Mouse (Mus musculus) spleen, postnatal 10 days (tissue): ENCODE measurements around the gene Dmgdh.

ENCODE experiments used
- DNase-seq, 2 experiments: peaks; one replicate each; pipeline ENCODE4 v3.0.0; 2021 to 2022; ENCODE audit warnings: low spot score in 2 of 2

Dmgdh gene

DNA sequence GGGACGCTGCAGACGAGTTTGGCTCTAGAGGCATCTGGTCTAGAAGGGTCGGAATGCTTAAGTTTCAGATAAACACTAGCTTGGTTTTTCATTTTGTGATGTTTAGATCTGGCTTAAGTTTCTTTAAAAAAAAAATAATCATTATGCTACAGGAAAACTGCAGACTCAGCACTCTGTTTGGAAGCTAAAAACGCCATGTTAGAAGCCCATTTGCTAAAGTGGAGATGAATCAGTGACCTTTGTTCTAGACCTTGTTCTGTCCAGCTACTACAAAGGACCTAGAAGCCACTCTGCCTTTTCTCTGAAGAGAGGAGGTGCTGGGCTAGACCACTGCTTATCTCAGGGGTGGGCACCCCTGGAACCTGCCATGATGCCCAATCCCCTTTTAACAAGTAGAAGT, 36.1 kb downstream of the Dmgdh start:
- no peak for DNase-seq

DNA sequence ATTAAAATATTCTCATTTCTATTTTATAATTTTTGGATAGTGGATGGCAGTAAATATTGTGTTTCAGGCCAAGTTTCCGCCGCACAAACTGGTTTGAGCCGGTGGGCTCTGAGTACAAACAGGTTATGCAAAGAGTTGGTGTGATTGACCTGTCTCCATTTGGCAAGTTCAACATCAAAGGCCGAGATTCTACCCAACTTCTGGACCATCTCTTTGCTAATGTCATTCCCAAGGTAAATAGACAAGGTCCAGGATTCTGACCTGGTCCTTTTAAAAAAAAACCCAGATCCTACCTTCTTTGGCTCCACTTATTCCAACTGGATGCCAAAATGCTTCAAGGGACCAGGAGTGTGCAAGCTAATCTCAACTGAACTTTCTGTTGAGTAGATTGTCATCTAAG, 37.0 kb downstream of the Dmgdh start:
- DNase-seq = no peak

DNA sequence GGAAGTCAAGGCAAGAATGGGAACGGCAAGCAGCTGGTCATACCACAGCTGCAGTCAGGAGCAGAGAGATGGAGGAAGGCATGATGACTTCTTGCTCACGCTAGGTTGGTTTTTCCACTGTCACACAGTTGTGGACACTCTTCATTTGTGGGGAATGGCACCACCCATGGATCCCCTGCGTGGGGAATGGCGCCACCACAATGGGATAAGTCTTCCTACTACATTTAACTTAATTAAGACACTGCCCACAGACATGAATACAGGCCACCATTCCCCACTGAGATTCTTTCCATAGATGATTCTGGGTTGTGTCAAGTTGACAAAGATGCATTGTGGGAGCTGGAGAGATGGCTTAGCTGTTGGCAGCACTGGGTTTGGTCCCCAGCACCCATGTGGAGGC, 38.1 kb downstream of the Dmgdh start:
- DNase-seq = no peak

DNA sequence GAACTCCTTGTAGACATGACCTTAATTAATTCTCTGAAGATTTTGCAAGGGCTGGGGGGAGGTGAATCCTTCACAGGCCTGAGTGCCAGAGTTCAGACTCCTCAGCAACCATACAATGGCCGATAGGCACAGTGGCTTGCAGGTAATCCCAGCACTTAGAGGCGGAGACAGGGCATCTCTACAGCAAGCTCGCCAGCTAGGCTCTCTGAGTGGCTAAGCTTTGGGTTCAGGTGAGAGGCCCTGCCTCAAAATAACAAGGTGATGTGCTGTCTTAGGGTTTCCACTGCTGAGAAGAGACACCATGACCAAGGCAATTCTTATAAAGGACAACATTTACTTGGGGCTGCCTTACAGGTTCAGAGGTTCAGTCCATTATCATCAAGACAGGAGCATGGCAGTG, 39.6 kb downstream of the Dmgdh start:
- no peak for DNase-seq

DNA sequence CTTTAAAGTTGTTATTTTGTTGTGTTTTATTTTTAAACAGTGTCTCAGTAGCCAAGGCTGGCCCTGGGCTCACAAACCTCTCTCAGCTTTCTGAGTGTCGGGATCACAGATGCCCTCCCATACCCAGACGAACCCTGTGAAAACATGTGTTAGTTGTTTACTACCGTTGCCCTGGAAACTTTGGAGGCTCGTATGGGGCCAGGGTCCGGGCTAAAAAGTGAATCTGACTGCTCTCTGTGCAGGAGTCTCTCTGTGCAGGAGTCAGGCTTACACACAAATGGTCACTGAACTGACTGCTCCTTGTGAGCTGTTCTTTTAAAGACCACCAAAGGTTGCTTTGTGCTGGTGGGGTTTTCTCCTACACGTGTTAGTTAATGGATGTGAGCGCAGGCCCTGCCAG, 42.9 kb downstream of the Dmgdh start:
- DNase-seq = no peak

DNA sequence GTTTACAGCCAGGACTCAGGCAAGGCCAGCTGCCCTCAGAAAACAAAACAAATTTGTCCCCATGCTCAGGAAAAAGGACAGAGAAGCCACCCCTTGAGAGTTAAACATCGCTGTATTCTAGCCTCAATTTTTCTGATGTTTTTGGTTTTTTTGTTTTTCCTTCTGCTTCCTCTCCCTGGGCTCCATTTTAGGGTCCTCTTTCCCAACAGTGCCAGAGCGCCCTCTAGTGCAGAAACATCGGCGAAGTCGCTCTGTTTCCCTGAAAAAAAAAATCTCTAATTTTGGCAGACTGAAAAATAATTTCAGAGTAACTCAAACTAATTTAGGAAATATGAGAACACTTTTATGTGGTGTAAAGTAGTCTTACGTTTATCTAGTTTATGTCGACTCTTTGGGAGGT, 44.7 kb downstream of the Dmgdh start:
- peak; percentile 15 to 72 for DNase-seq

DNA sequence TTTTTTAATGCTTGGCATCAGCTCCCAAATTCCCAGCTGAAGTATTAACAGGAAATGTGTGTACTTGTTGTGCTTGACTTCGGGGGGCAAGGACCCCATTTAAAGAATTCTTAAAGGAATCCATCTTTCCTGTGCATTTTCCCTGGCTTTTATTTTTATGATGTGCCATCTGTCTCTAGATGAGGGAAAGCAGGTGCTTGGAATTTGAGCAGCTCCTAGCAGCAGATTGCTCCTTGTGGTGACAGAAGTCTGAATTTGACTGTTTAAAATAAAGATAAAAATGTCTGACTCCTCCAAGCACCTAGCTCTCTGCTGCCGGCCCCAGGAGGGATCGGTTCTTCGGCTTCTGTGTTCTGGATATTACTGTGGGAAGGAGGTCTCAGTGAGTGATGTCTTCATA, 47.7 kb downstream of the Dmgdh start:
- no peak for DNase-seq

DNA sequence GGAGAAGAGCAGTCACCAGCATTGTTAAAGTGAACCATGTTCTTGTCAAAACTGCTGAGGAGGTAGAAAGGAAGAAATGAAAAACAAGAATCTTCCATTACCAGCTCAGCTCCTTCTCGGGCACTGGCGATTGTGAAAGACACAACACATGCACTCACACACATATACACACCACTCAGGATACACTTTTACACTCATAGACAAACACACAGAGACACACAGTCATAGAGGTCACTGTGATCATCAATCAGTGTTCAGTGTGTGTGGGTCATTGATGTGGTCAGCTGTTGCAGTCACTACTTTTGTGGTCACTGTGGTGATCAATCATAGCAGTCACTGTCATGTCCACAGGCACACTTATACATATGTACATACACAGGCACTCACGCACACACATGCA, 49.2 kb downstream of the Dmgdh start:
- no peak for DNase-seq

DNA sequence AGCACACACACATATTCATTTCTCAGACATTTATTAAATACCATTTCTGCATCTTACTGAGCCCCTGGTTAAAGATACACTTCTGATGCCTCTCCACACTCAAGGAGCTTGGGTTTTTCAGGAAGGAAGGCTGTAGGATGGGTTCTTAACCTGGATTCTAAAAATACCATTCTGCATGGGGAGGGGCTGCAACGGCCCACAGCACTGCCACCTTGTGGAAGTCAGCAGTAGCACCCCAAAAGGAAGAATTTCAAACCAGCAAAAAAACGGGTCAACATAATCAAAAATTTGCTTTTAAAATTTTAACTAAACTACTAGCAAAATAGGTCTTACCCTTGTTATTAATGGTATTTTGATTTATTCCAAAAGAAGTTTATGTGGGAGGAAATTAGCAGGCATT, 50.0 kb downstream of the Dmgdh start:
- peak in 1 of 2 experiments; percentile 20 for DNase-seq

DNA sequence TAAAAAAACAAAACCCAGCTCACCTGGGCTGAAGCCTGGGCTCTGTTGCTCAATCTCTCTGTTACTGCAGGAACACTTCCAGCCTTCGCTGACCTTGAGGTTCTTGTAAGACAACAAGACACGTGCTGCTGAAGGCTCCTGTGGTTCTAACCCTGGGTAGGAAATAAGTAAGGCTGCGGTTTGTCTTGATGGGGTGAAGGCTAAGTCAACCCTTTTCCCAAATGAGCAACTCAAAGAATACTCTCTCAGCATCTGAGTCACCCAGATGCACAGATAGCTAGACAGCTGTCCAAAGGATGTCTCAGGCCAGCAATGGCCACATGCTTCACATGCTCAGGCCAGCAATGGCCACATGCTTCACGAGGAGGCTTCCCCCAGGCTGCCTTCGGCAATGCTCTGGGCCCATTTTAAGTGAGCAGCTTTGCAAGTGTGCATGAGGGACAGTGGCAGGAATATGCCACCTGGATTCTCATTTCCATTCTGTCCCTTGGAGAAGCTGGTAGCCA, 61.0 kb downstream of the Dmgdh start:
- no peak for DNase-seq

DNA sequence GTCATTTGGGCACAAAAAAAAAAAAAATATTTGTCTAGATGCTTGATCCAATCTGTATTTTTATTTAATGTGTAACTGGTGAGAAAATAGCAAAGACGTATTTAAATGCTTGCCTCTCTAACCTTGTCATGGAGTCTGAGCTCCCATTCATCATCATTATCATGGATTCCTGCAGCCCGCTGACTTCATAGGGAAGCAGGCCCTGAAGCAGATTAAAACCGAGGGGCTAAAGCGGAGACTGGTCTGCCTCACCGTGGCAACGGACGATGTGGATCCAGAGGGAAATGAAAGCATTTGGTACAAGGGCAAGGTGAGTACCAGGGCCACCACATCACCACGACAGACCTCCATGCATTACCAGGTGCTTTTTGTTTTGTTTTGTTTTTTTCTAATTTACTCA, 69.9 kb downstream of the Dmgdh start:
- no peak for DNase-seq

DNA sequence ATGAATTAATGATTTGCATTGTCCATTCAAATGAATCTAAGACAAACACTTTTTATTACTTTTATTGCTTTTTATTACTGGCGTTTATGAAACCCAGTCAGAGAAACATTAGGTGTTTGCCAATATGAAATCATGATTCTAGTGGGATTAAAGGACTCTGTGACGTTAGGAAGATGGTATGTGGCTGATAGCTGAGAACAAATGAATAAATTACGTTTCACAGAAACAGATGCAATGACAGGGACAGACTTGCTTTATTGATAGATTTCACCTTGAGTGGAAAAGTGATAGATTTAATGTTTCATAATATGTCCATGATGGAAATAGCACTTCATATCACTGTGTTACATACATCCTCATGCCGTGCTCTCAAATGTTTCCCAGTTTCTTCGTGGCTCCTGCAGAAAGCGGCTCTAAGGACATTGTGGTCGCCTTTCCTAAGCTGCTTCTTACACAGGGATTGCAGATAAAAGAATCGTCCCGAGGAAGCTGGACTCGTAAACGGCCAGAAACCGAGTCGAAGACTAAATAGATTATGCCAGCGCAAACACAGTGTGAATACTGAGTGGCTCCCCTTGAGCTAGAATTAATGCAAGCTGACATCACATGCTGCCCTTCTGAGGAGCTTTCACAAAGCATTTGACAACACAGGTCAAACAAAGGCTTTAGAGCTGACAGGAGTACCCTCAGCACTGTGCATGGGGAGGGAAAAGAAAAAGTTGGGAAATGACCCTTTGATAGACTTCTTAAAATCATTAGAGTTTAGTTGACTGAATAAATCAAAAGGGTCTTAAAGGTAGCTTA, 78.6 kb downstream of the Dmgdh start:
- no peak for DNase-seq

DNA sequence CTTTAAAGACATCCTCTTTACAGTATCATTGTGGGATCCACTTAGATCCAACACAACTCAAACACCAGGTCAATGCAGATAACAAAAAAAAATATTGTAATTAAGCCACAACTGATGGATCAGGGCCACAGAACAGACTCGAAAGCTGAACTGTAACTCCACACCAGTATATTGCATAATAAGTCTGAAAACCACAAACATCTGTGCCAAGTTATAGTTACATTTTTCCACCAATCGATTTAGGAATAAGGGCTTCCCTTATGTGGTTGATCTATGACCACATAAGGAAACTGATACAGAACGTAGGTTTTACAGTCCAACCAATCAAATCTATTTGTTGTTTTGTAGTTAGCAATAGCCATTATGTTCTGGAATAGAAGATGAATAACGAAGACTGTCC, 80.9 kb downstream of the Dmgdh start:
- DNase-seq = no peak

DNA sequence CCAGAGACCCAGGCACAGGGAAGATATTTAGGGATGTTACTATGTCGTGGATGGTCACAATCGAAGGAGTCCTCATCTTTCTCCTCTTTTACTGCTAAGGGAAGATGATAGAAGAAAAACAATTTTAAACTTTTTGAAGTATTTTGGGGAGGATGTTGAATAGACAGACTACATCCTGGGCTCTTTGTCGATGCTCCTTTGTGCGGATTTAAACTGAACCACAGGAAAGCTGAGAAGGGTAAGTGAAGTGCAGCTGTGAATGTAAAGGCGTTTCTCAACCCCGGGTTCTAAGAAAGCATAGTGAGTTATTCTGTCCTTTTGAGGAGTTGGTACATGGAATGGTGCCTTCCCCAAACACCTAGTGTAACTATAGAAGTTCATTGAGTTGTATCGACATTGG, 82.4 kb downstream of the Dmgdh start:
- no peak for DNase-seq

DNA sequence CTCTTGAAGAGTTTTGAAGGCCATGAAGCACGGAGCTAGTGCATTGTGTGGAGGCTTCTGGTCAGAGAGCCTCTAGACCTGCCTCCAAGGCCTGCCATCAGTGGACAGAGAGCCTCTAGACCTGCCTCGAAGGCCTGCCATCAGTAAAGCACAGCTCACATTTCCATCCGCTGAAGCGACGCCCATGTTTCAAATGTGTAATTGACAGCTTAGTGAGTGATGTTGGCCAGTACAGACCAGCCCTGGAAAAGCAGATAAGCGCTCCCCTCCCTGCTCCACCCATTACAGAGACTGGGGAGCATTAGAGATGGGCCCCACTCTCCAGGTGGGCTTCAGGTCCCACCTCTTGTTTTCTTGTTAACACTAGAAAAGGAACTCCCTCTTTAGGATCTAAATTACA, 83.3 kb downstream of the Dmgdh start:
- DNase-seq = no peak

DNA sequence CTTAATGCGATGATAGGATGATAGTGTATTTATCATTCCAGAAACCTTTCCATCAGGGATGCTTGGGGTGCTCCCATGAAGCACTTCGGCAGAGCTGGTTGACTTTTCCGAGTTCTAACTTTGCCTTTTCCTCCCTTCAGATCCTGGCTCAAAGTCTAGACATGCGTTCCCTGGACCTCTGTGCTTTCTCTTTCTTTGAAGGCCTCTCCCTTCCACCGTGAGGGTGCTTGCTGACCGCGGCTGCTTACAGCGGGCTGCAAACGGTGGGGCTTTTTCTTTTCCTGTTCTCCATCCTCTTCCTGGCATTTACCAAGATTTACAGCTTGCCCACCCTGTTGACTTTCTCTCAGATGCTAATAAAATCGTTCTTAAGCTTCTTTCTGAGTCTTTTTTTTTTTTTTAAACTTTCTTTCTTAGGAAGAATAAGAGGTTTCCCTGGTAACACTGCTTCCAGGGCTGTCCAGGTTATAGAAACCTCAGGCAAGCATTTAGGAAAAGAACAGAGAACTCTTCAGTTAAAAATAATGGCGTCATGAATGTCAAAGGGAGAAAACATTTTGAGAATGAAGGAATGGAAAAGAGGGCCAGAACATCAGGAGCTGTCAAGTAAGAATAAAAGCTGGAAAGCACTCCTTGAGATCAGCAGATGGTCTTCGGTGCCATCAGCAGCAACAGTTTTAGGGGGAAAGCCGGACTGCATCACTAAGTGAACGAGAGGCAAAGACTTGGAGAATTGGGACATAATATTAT, 84.1 kb downstream of the Dmgdh start:
- no peak for DNase-seq

DNA sequence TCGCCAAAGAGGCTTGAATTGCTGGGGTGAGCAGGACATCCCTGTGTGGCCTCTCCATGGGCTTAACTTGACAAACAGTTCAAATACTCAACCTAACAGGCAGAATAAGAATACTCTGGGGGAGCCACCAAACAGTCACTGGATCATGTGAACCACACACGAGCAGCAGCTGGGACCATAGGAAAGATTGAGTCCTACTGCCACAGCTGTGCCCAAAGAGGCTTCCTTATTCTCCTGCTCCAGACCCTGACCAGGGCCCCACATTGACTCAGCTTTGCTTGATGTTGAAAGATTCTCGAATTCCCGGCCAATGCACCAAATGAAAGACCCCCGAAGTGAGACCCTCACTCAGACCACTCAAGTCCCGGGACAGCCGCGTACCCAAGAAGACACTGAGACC, 87.6 kb downstream of the Dmgdh start:
- no peak for DNase-seq

DNA sequence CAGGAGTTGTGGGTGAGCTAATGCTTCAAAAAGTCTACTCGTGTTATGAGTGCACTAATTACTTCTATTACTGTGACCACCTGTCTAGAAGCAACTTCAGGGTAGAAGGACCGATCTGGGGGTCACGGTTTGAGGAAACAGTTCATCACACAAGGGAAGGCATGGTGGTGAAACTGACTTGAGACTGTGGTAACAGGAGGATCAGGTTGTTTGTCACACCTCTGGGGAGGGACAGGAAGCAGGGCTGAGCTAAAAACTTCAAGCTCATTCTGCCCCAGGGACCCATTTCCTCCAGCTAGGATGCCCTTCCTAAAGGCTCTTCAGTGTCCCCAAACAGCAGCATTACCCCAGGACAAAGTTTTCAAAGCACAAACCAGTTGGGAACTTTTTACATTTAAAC, 88.6 kb downstream of the Dmgdh start:
- no peak for DNase-seq

DNA sequence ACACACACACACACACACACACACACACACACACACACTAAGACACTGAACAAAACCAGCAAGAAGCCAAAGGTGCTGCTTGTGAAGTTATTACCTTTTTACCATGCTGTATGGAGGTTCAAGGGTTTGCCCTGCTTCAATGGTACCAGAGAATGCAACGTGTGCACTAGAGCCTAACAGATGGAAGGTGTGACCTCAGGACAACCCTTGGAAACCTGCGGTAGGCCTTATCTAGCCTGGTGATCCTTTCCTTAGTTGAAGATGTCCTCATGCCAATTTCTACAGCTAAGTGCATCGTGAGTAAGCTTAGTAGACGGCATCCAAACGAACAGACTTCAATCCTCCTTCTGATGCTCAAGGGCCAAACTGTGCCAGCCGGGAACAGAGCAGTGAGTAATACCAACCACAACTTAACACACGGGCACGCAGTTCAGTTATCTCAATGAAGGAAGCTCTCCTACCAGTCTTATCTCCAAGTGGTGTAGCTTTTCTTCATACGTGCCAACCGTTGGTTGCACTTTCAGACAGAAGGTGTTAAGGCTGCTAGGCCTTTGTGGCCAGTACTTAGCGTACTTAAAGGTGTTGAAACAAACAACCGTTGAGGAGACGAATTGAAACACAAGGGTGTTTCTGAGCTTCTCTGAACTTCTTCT, 90.2 kb downstream of the Dmgdh start:
- DNase-seq = no peak

DNA sequence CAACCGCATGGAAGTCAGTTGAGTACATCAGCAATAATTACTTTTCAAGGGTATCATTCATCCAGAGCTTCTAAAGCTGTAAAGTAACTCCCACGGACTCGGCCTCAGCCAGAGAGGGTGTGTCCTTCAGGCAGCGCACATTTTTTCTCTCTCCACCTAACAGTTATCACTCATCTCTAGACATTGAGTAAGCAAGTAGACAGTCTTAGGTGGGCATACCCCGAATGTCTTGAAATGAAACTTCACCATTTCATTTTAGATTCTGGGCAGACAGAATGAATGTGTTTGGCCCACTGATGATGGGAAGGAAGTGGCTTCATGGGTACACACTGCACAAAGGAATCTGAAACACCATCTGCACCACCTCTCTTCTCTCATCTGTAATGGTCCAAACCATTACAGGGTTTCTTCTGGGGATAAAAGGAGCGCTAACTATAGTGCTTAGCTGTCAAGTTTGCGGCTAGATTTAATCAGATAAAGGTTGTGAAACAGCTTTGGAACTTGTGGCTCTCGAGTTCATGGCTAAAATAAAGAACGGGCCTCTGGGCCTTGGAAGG, 96.9 kb downstream of the Dmgdh start:
- DNase-seq = peak in 1 of 2 experiments; percentile 12

DNA sequence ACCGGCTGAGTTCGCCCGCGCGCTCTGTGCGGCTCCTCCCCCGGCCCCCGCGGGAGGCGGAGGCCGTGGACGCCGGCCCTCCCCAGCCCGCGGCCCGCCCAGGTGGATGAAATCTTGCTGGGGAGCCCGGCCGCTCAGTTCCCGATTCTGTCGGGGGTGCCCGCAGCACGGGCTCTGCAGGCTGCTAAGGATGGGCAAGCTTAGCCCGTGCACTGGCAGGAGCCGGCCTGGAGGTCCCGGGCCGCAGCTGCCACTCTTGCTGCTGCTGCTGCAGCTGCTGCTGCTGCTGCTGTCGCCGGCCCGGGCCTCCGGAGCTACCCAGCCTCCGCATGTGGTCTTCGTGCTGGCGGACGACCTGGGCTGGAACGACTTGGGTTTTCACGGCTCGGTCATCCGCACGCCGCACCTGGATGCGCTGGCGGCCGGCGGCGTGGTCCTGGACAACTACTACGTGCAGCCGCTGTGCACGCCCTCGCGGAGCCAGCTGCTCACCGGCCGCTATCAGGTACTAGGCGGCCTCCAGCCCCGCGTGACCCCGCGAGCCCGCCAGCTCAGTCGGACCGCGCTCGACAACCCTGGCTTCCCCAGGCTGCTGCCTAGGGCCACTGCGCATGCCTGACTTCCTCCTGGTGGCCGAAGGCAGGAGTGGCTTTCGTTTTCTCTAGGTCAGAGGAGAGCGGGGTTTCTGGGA, 97.5 kb downstream of the Dmgdh start, which contains the start of gene Arsb:
TSS of gene Arsb (plus strand) at position 43 of the 691 bp plus-strand sequence.
- peak; percentile 66 to 86 for DNase-seq

DNA sequence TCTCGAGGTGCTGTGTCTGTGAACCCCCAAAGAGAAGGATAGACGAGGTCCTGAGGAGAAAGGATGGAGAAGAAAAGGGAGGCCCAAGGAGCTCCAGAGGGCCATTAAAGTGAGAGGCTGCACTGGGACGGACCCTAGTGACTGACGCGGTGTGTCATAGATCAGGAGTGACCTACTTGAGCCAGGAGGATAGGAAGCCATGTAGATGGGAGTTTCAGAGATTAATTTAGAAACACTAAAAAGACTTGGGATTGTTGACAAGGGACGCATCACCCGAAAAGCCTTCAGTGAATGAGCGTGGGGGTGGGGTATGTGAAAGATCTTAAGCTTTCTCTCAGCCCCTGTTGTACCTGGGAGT, 98.0 kb downstream of the Dmgdh start:
- no peak for DNase-seq
